Mouse (Mus musculus): ENCODE results near the gene Ncoa3. TPM values are rescaled to one million over a fixed set of nuclear protein-coding genes. Genes with fewer than 3 reads are reported as not detected.

Gene Ncoa3
- polyA plus RNA-seq, 1 experiment from 2014 or later, result 15.2 TPM

GRCm38 (mm10) chr2:165954872-165955271 is 37.6 kb upstream of the Ncoa3 start:
- Histone ChIP-seq H3K27ac (ENCODE audit: low read depth, low read length) (peak overlapping the region; percentile 78), H3K36me3 (ENCODE audit: control insufficient read depth, insufficient read depth, low read length) (no peaks in the 10 kb centered on the region), H3K4me2 (peak overlapping the region; percentile 57), H3K4me3 (ENCODE audit: low read depth, low read length) (peak overlapping the region; percentile 22; the same call in 1 of the 2 replicates), H3K9ac (ENCODE audit: low read depth, low read length) (peak overlapping the region; percentile 54), H3K27me3 (replicated peaks; ENCODE audit: control insufficient read depth, insufficient read depth, low read length) (no peaks in the 10 kb centered on the region), H3K4me1 (replicated peaks; ENCODE audit: control insufficient read depth, insufficient read depth, low read length) (peaks cover 29% of the 10 kb centered on the region), H3K9me3 (ENCODE audit: control insufficient read depth, low read length) (no peaks in the 10 kb centered on the region)
- ATAC-seq (replicated peaks; ENCODE audit: low FRiP score), result peak; percentile 78
- peak; percentile 68 for DNase-seq (ENCODE audit: low spot score)
- 30% methylated on average over 20 of the region's 20 CpGs for WGBS

DNA sequence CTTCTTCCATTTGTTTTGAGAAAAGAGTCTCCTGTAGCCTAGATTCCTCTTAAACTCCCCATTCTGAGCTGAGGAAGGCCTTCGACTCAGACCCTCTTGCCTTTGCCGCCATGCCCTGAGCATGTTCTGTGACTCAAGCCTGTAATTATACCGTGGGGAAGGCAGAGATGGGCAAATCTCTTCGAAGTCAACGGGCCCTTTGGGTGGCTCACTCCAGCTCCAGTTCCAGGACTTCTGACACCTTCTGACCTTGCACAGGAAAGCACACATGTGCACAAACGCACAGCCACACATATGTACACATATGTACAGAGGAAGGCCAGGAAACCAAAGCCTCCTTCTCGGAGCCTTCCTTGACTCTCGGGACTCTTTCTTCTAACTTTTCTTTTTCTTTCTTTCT is 37.0 kb upstream of the Ncoa3 start:
- no peaks in the 10 kb centered on the region for H3K36me3 ChIP-seq (ENCODE audit: control insufficient read depth, insufficient read depth, low read length)
- 60% methylated on average over 8 of the region's 8 CpGs for WGBS
- ATAC-seq (replicated peaks; ENCODE audit: low FRiP score) (no peak), DNase-seq (ENCODE audit: low spot score) (no peak)
- peak overlapping the region; percentile 54 for H3K9ac ChIP-seq (ENCODE audit: low read depth, low read length)
- no peak overlapping the region for H3K4me3 ChIP-seq (ENCODE audit: low read depth, low read length)
- peaks cover 28% of the 10 kb centered on the region for H3K4me1 ChIP-seq (replicated peaks; ENCODE audit: control insufficient read depth, insufficient read depth, low read length)
- peak overlapping the region; percentile 78 for H3K27ac ChIP-seq (ENCODE audit: low read depth, low read length)
- no peaks in the 10 kb centered on the region for H3K9me3 ChIP-seq (ENCODE audit: control insufficient read depth, low read length)
- H3K27me3 ChIP-seq (replicated peaks; ENCODE audit: control insufficient read depth, insufficient read depth, low read length), result no peaks in the 10 kb centered on the region
- H3K4me2 ChIP-seq, result peak overlapping the region; percentile 57

GRCm38 (mm10) chr2:165956096-165956740 is 36.2 kb upstream of the Ncoa3 start:
- no peaks in the 10 kb centered on the region for H3K27me3 ChIP-seq (replicated peaks; ENCODE audit: control insufficient read depth, insufficient read depth, low read length)
- no peak overlapping the region for H3K4me3 ChIP-seq (ENCODE audit: low read depth, low read length)
- DNase-seq (ENCODE audit: low spot score) (no peak), ATAC-seq (replicated peaks; ENCODE audit: low FRiP score) (no peak)
- no peak overlapping the region for H3K4me2 ChIP-seq
- no peaks in the 10 kb centered on the region for H3K9me3 ChIP-seq (ENCODE audit: control insufficient read depth, low read length)
- 49% methylated on average over 7 of the region's 7 CpGs for WGBS
- no peak overlapping the region; the same call in 1 of the 2 replicates for H3K27ac ChIP-seq (ENCODE audit: low read depth, low read length)
- H3K36me3 ChIP-seq (ENCODE audit: control insufficient read depth, insufficient read depth, low read length), result no peaks in the 10 kb centered on the region
- peaks cover 28% of the 10 kb centered on the region for H3K4me1 ChIP-seq (replicated peaks; ENCODE audit: control insufficient read depth, insufficient read depth, low read length)
- H3K9ac ChIP-seq (ENCODE audit: low read depth, low read length), result no peak overlapping the region

- ATAC-seq (replicated peaks; ENCODE audit: low FRiP score), result no peak
- Histone ChIP-seq H3K9me3 (ENCODE audit: control insufficient read depth, low read length) (no peaks in the 10 kb centered on the region), H3K36me3 (ENCODE audit: control insufficient read depth, insufficient read depth, low read length) (no peaks in the 10 kb centered on the region), H3K4me2 (no peak overlapping the region), H3K4me3 (ENCODE audit: low read depth, low read length) (no peak overlapping the region), H3K9ac (ENCODE audit: low read depth, low read length) (no peak overlapping the region), H3K4me1 (replicated peaks; ENCODE audit: control insufficient read depth, insufficient read depth, low read length) (peaks cover 17% of the 10 kb centered on the region), H3K27me3 (replicated peaks; ENCODE audit: control insufficient read depth, insufficient read depth, low read length) (no peaks in the 10 kb centered on the region), H3K27ac (ENCODE audit: low read depth, low read length) (no peak overlapping the region; the same call in 1 of the 2 replicates)
- no peak for DNase-seq (ENCODE audit: low spot score)
- WGBS, result 61% methylated on average over 9 of the region's 9 CpGs
Measured at GRCm38 (mm10) chr2:165957257-165957828, 35.1 kb upstream of the Ncoa3 start.

DNA sequence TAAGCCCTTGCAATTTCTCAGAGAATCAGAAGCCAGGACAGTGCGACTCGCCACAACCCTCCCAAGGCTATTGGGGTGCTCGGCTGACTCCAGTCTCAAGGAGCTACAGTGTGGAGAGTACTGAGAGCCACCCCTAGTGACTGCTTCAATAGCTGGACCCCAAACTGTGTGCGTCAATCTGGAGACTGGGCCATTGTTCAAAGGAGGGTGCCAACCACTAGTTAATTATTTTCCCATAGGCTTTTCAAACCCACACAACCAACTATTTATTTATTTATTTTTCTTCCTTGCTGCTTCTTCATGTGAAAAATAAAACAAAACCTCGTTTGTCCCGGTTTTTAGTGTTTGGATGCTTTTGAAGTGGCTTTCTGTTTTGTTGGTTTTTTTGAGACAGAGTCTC is 33.9 kb upstream of the Ncoa3 start:
- H3K27me3 ChIP-seq (replicated peaks; ENCODE audit: control insufficient read depth, insufficient read depth, low read length), result no peaks in the 10 kb centered on the region
- ATAC-seq (replicated peaks; ENCODE audit: low FRiP score), result no peak
- no peak for DNase-seq (ENCODE audit: low spot score)
- no peak overlapping the region for H3K9ac ChIP-seq (ENCODE audit: low read depth, low read length)
- 87% methylated on average over 6 of the region's 6 CpGs for WGBS
- H3K4me1 ChIP-seq (replicated peaks; ENCODE audit: control insufficient read depth, insufficient read depth, low read length), result peaks cover 20% of the 10 kb centered on the region
- H3K9me3 ChIP-seq (ENCODE audit: control insufficient read depth, low read length), result no peaks in the 10 kb centered on the region
- H3K36me3 ChIP-seq (ENCODE audit: control insufficient read depth, insufficient read depth, low read length), result no peaks in the 10 kb centered on the region
- no peak overlapping the region for H3K27ac ChIP-seq (ENCODE audit: low read depth, low read length)
- H3K4me3 ChIP-seq (ENCODE audit: low read depth, low read length), result no peak overlapping the region
- H3K4me2 ChIP-seq, result no peak overlapping the region

- Histone ChIP-seq H3K27ac (ENCODE audit: low read depth, low read length) (no peak overlapping the region), H3K9ac (ENCODE audit: low read depth, low read length) (no peak overlapping the region), H3K36me3 (ENCODE audit: control insufficient read depth, insufficient read depth, low read length) (no peaks in the 10 kb centered on the region), H3K4me1 (replicated peaks; ENCODE audit: control insufficient read depth, insufficient read depth, low read length) (peaks cover 8% of the 10 kb centered on the region; the same call in 1 of the 2 replicates), H3K4me3 (ENCODE audit: low read depth, low read length) (no peak overlapping the region), H3K4me2 (no peak overlapping the region), H3K9me3 (ENCODE audit: control insufficient read depth, low read length) (no peaks in the 10 kb centered on the region), H3K27me3 (replicated peaks; ENCODE audit: control insufficient read depth, insufficient read depth, low read length) (no peaks in the 10 kb centered on the region)
- no peak for ATAC-seq (replicated peaks; ENCODE audit: low FRiP score)
- 75% methylated on average over 3 of the region's 3 CpGs for WGBS
- DNase-seq (ENCODE audit: low spot score), result no peak
Measured at GRCm38 (mm10) chr2:165960695-165961094, 31.7 kb upstream of the Ncoa3 start.

GRCm38 (mm10) chr2:165962824-165963223 is 29.6 kb upstream of the Ncoa3 start:
- peaks cover 17% of the 10 kb centered on the region for H3K4me1 ChIP-seq (replicated peaks; ENCODE audit: control insufficient read depth, insufficient read depth, low read length)
- H3K9me3 ChIP-seq (ENCODE audit: control insufficient read depth, low read length), result no peaks in the 10 kb centered on the region
- H3K4me2 ChIP-seq, result no peak overlapping the region
- no peaks in the 10 kb centered on the region for H3K27me3 ChIP-seq (replicated peaks; ENCODE audit: control insufficient read depth, insufficient read depth, low read length)
- no peak overlapping the region for H3K4me3 ChIP-seq (ENCODE audit: low read depth, low read length)
- no peak overlapping the region for H3K9ac ChIP-seq (ENCODE audit: low read depth, low read length)
- H3K36me3 ChIP-seq (ENCODE audit: control insufficient read depth, insufficient read depth, low read length), result no peaks in the 10 kb centered on the region
- DNase-seq (ENCODE audit: low spot score) (no peak), ATAC-seq (replicated peaks; ENCODE audit: low FRiP score) (0 out of 2 replicates have a peak, but pooled peaks have one; percentile 39)
- 60% methylated on average over 5 of the region's 5 CpGs for WGBS
- H3K27ac ChIP-seq (ENCODE audit: low read depth, low read length), result no peak overlapping the region

- WGBS, result 56% methylated on average over 4 of the region's 4 CpGs
- no peak overlapping the region for H3K27ac ChIP-seq (ENCODE audit: low read depth, low read length)
- H3K36me3 ChIP-seq (ENCODE audit: control insufficient read depth, insufficient read depth, low read length), result no peaks in the 10 kb centered on the region
- no peaks in the 10 kb centered on the region for H3K27me3 ChIP-seq (replicated peaks; ENCODE audit: control insufficient read depth, insufficient read depth, low read length)
- H3K9me3 ChIP-seq (ENCODE audit: control insufficient read depth, low read length), result no peaks in the 10 kb centered on the region
- ATAC-seq (replicated peaks; ENCODE audit: low FRiP score) (no peak), DNase-seq (ENCODE audit: low spot score) (no peak)
- no peak overlapping the region for H3K9ac ChIP-seq (ENCODE audit: low read depth, low read length)
- H3K4me3 ChIP-seq (ENCODE audit: low read depth, low read length), result no peak overlapping the region
- peaks cover 28% of the 10 kb centered on the region for H3K4me1 ChIP-seq (replicated peaks; ENCODE audit: control insufficient read depth, insufficient read depth, low read length)
- H3K4me2 ChIP-seq, result no peak overlapping the region
Measured at GRCm38 (mm10) chr2:165964121-165964520, 28.3 kb upstream of the Ncoa3 start.

- ATAC-seq (replicated peaks; ENCODE audit: low FRiP score) (no peak), DNase-seq (ENCODE audit: low spot score) (no peak)
- Histone ChIP-seq H3K4me1 (replicated peaks; ENCODE audit: control insufficient read depth, insufficient read depth, low read length) (peaks cover 40% of the 10 kb centered on the region), H3K4me3 (ENCODE audit: low read depth, low read length) (no peak overlapping the region), H3K27me3 (replicated peaks; ENCODE audit: control insufficient read depth, insufficient read depth, low read length) (no peaks in the 10 kb centered on the region), H3K9ac (ENCODE audit: low read depth, low read length) (no peak overlapping the region), H3K27ac (ENCODE audit: low read depth, low read length) (peak overlapping the region; percentile 23; the same call in 1 of the 2 replicates), H3K4me2 (no peak overlapping the region), H3K9me3 (ENCODE audit: control insufficient read depth, low read length) (no peaks in the 10 kb centered on the region), H3K36me3 (ENCODE audit: control insufficient read depth, insufficient read depth, low read length) (no peaks in the 10 kb centered on the region)
- WGBS, result 80% methylated on average over 2 of the region's 2 CpGs
Measured at GRCm38 (mm10) chr2:165967076-165967475, 25.4 kb upstream of the Ncoa3 start.

All from liver, embryonic 11.5 days (tissue).